Mouse (Mus musculus) gastrocnemius, adult 8-10 months (tissue): ENCODE data around the gene Dscaml1. TPM values are rescaled to one million over a fixed set of nuclear protein-coding genes. Genes with fewer than 3 reads are reported as not detected.
A peak's percentile ranks its signal among the peaks of the same experiment; 100 is the strongest.

Experiments used
- DNase-seq, 2 experiments: peaks; one replicate each; pipeline ENCODE4 v3.0.0; 2022; ENCODE audit warnings: low spot score in 2 of 2
- total RNA-seq, 4 experiments: library from RNA; stranded (reverse); gene quantifications; 2 replicates each; pipeline ENCODE4 v1.2.4; 2022

The Dscaml1 gene
- total RNA-seq, 4 experiments from 2014 or later: not detected

GRCm38 (mm10) chr9:45566843-45567578 lies 140.6 kb downstream of the Dscaml1 start:
- DNase-seq: no peak

- no peak for DNase-seq
Observed at GRCm38 (mm10) chr9:45569680-45570079, 143.3 kb downstream of the Dscaml1 start.

DNA sequence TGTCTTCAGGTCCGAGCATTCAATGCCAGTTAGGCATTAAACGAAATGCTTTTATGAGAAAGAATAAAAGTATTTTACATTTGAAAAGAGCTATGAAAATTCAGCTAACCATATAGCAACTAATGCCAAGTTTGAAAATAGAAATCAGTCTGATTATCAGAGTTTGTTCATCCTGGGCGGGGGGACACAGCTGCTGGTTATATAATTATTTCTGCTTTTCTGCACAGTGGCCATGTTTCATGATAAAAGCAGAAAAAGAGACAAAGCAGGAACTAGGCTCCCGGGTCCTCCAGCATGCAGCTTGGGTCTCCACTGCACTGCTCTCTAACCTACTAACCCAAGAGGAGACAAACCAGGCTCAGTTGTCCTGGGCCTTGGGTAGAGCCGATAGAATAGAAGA lies 143.9 kb downstream of the Dscaml1 start:
- no peak for DNase-seq

DNA sequence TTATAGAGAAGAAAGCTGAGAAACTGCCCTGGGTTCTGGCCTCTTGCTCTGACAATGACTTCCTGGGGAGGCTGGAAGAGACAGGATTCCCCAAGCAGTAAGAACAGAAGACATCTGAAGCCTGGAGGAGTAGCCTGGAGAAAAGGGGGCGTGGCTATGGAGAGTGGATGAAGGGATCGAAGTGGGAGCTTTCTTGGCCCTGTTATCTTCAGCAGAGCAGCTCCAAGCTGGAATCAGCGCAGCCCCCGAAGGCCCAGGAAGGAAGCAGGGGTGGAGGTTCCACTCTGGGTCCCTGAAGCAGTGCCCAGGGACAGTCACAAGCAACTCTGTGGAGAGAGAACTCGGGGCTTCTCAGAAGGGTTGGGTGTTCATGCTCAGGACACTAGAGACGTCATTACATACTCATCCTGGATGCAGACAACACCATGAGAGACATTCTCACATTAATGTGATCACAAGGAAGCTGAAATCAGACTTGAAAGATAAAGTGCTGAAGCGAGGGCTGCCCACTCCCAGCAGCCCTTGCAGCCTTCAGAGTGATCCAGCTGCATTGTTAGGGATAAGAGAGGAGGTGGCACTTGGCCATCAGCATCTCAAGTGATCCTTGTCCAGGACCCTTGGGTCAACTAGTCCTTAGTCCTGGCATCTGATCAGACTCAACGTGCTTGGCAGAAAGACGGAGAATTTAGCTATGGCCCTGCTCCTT lies 146.5 kb downstream of the Dscaml1 start:
- DNase-seq: peak in 1 of 2 experiments; percentile 11

GRCm38 (mm10) chr9:45573493-45573815 lies 147.0 kb downstream of the Dscaml1 start:
- DNase-seq: no peak

- DNase-seq: no peak
Observed at GRCm38 (mm10) chr9:45574021-45574420, 147.6 kb downstream of the Dscaml1 start.

DNA sequence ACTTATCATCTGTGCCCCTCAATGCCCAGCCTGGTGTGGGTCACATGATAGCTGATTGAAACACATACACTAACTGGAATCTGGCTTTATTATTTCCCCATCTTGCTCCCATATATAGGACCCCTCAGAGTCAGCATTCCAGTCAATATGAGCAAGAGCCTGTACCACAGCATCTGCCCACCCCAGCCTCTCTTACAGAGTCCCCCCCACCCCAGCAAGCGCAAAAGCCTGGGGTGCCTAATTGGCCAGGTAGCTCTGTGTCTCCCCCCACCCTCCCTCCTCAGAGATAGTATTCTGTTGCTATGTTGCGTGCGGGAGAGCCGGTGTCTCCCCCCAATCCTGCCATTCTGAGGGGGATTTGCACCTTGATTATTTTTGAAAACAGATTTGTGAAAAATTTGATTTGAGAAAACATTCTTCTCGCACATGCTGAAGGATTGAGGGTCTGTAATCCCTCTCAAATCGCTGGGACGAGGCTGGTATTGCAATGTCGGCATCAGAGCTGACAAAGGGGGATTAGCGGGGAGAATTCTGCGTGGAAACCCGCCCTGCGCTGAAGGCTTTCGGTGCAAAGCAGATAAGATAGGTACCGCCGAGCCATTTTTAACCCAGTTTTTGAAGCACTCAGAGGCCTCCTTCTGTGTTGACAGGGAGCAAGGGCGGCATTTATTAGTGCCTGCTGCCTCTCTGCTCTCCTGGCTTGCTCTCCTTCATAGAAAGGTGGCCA lies 153.8 kb downstream of the Dscaml1 start:
- DNase-seq: no peak

- no peak for DNase-seq
Observed at GRCm38 (mm10) chr9:45586475-45586874, 160.0 kb downstream of the Dscaml1 start.

DNA sequence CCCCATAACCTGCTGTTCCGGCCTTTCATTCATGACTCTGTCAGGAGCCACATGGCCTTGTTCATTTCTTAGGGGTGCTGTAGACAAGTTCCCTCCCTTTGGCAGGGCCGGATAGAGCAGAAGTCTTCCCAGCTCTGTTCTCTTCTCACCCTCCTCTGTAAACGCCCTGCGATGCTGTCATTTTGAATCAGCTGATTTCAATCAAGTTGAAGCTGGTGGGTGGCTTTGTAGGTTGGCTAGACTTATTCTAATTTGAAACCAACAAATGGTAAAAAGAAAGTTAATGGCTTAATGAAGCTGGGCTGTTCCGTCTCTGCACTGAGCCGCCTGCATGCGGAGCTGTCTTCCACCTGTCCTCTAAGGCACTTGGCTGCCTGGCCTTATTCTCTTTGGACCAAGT lies 161.3 kb downstream of the Dscaml1 start:
- DNase-seq: no peak

- DNase-seq: peak in 1 of 2 experiments; percentile 35
Observed at GRCm38 (mm10) chr9:45589867-45590266, 163.4 kb downstream of the Dscaml1 start.

GRCm38 (mm10) chr9:45591061-45591460 lies 164.6 kb downstream of the Dscaml1 start:
- DNase-seq: no peak

DNA sequence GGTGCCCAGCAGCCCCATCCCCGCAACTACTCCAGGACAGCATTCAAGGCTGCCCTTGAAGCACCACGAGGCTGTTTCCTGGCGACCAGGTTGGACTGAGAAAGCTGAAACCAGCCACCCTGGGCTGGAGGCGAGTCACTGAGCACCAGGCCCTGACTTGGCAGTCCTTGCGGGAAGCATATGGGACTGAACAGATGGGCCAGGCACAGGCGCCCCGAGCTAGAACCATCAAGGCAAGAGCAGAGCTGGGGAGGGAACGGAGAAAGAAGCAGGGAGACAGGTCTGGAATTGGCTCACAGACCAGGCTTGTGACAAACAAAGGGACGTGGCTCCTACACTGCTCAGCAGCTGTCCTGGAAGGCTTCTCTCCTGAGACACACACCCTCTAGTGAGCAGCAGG lies 165.9 kb downstream of the Dscaml1 start:
- DNase-seq: no peak

DNA sequence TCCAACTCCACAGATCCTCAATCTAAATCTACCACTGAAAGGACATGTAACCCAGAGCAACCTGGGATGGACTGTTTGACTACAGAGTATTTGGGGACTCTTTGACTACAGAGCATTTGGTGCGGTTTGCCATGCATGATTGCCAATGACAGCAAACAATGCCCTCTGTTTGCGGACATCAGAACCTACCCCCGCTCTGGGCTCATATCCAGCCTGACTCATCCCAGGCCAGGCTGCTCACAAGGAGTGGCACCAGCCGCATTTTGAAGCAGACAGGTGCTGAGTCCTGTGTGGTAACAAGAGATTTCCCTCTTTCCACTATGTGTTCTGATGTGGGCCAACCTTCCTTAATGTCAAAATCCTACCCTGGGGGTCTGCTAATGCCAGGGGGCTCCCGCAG lies 171.7 kb downstream of the Dscaml1 start:
- DNase-seq: no peak

GRCm38 (mm10) chr9:45599377-45599776 lies 172.9 kb downstream of the Dscaml1 start:
- DNase-seq: no peak

GRCm38 (mm10) chr9:45607337-45607736 lies 180.9 kb downstream of the Dscaml1 start:
- no peak for DNase-seq

GRCm38 (mm10) chr9:45608097-45609031 lies 181.9 kb downstream of the Dscaml1 start:
- no peak for DNase-seq

DNA sequence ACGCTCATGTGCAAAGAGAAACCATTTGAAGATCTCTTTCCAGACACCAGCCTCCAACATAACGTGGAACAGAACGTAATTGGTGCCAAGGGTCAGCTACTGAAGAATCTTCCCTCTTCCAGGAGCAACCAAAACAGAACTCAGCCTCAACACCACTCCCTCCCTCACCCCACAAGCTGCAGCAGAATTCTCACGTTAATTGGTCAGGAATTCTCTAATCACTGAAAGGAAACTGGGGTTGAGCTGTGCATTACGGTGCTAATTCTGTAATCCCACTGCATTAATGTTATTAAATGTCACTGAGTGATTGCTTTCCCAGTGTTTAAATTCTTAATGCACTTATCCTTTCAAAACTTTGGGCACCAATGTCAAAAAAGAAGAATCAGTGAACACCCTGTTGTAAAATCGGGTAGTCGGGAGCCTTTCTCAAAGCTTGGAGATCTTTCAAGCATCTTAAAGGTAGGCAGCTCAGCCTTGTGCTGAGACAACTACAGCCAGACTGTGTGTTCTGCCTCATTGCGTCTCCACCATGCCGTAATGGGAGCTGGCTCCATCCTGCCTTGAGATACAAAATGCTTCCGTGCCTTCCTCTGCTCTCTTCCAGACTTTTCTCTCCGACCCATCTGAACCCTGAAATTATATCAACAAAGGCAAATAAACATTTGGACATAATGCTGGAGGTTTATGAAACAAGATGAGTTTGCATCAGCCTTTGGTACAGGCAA lies 184.1 kb downstream of the Dscaml1 start:
- no peak for DNase-seq

GRCm38 (mm10) chr9:45614616-45615015 lies 188.2 kb downstream of the Dscaml1 start:
- no peak for DNase-seq

DNA sequence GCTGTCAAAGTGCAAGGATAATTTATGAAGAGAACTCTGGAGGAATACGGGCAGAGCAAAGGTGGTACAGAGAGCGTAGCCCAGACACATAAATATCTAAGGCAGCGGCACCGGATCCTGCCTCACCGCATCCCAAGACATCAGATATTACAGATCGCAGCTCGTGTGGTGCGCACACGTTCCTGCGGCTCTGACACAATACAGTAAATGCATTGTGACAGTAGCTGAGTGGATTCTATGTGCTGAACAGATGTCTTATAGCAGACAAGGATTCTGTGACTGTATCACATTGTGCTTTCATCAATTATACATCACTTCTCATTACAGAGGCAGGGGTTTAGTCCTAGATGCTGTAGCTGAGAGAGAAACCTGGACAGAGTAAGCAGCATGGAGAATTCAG lies 191.5 kb downstream of the Dscaml1 start:
- no peak for DNase-seq

GRCm38 (mm10) chr9:45618443-45618842 lies 192.0 kb downstream of the Dscaml1 start:
- DNase-seq: no peak

DNA sequence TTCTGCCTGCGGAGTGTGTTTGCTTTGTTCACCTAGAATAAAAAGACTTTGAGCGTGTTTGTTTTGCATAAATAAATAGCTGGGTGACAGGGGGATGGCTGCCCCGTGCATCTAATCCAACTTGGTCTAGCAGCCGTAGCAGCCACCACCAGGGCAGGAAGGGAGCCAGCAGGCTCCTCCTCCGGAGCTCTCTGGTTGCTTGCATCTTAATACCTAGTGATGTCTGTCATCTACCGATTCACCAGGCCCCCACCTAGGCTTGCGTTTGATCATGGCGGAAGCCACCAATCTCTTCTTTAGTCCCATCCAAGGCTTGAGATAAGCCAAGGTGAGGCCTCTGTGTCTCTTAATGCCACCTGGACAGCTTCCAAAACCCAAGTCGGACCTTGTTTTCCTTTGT lies 193.6 kb downstream of the Dscaml1 start:
- DNase-seq: no peak
